Mouse (Mus musculus) hindbrain, embryonic 12.5 days (tissue): ENCODE measurements around the gene Sptbn4. TPM values are rescaled to one million over a fixed set of nuclear protein-coding genes. Genes with fewer than 3 reads are reported as not detected.

Source experiments
- ATAC-seq: fragments of 200-750 bp; cut with Nextera tagmentation; 2 replicates; pipeline ENCODE4 v1.8.0; 2017; ENCODE audit warnings: moderate TSS enrichment; ENCODE audit not compliant: low FRiP score
- H3K27ac ChIP-seq: fragments of 300-500 bp; sonication (generic); 2 replicates; pipeline ENCODE4 v1.5.1; 2016; ENCODE audit warnings: mild to moderate bottlenecking
- H3K27me3 ChIP-seq: fragments of 300-500 bp; sonication (generic); 2 replicates; pipeline ENCODE4 v1.6.1; 2016; ENCODE audit warnings: mild to moderate bottlenecking
- H3K36me3 ChIP-seq: fragments of 300-500 bp; sonication (generic); 2 replicates; pipeline ENCODE4 v1.6.1; 2016; ENCODE audit warnings: mild to moderate bottlenecking
- H3K4me1 ChIP-seq: fragments of 300-500 bp; sonication (generic); 2 replicates; pipeline ENCODE4 v1.6.1; 2016
- H3K4me2 ChIP-seq: fragments of 300-500 bp; sonication (generic); replicated peaks from 2 replicates; pipeline ENCODE4 v1.6.1; 2016; ENCODE audit warnings: mild to moderate bottlenecking
- H3K4me3 ChIP-seq: fragments of 300-500 bp; sonication (generic); 2 replicates; pipeline ENCODE4 v1.5.1; 2016; ENCODE audit warnings: mild to moderate bottlenecking
- H3K9ac ChIP-seq: fragments of 300-500 bp; sonication (generic); 2 replicates; pipeline ENCODE4 v1.6.1; 2016; ENCODE audit warnings: mild to moderate bottlenecking, moderate library complexity
- H3K9me3 ChIP-seq: fragments of 300-500 bp; sonication (generic); replicated peaks from 2 replicates; pipeline ENCODE4 v1.6.1; 2016; ENCODE audit warnings: mild to moderate bottlenecking
- WGBS: fragments of 180-500 bp; shearing (Covaris S2); methylation state at CpG from one replicate; pipeline ENCODE4 v1.1.7; 2016; 5-methylcytosine and 5-hydroxymethylcytosine counted together
- polyA plus RNA-seq: library from polyadenylated mRNA; unstranded; fragments of >200 nt; fragmentation: Nextera tagmentation; extraction: Ambion mirVana; gene quantifications from 2 replicates; pipeline ENCODE4 v1.2.1, GENCODE M21; 2016

The Sptbn4 gene
- polyA plus RNA-seq, 1 experiment from 2014 or later = 1.1 TPM

GRCm38 (mm10) chr7:27355261-27355660 is 92.2 kb downstream of the Sptbn4 start:
- H3K27ac ChIP-seq = no peak overlapping the region
- peaks cover 27% of the 10 kb centered on the region for H3K27me3 ChIP-seq
- peaks cover 28% of the 10 kb centered on the region for H3K36me3 ChIP-seq
- peak overlapping the region; percentile 68 for H3K9ac ChIP-seq
- H3K4me3 ChIP-seq = peak overlapping the region; percentile 69
- H3K4me1 ChIP-seq = peaks cover 15% of the 10 kb centered on the region
- peak; percentile 4 for ATAC-seq
- peak overlapping the region; percentile 68 for H3K4me2 ChIP-seq
- WGBS = 6% methylated on average over 14 of the region's 14 CpGs
- H3K9me3 ChIP-seq = no peaks in the 10 kb centered on the region; the same call in 1 of the 2 replicates

- Histone ChIP-seq H3K9me3 (no peaks in the 10 kb centered on the region; the same call in 1 of the 2 replicates), H3K9ac (peak overlapping the region; percentile 68), H3K4me3 (peak overlapping the region; percentile 69), H3K27me3 (peaks cover 25% of the 10 kb centered on the region), H3K4me1 (peaks cover 15% of the 10 kb centered on the region), H3K27ac (no peak overlapping the region), H3K4me2 (peak overlapping the region; percentile 68), H3K36me3 (peaks cover 31% of the 10 kb centered on the region)
- WGBS = 45% methylated on average over 4 of the region's 4 CpGs
- no peak for ATAC-seq
Measured at GRCm38 (mm10) chr7:27354783-27355182, 92.7 kb downstream of the Sptbn4 start.

DNA sequence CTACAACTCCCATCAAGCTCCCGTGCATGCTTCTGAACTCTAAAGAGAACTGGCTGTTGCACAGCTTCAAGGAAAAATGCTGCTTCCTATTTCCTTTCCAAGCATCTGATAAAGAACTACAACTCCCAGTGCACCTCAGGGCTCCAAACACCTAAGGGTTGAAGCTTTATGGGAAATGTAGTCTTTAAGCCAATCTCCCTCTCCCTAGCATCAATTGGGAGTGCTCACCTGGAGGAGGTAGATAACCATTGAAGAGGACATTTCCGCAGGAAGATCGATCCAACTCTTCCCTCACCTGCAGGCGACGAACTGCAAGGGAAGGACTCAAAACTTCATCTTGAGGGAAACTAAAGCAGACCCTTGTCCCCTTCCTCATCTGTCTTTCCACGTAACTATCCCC is 93.3 kb downstream of the Sptbn4 start:
- Histone ChIP-seq H3K36me3 (peaks cover 38% of the 10 kb centered on the region), H3K27me3 (peaks cover 23% of the 10 kb centered on the region), H3K4me1 (peaks cover 15% of the 10 kb centered on the region), H3K4me3 (peak overlapping the region; percentile 69), H3K9ac (peak overlapping the region; percentile 68), H3K27ac (no peak overlapping the region), H3K9me3 (no peaks in the 10 kb centered on the region), H3K4me2 (peak overlapping the region; percentile 68)
- ATAC-seq = no peak
- WGBS = 30% methylated on average over 6 of the region's 6 CpGs

DNA sequence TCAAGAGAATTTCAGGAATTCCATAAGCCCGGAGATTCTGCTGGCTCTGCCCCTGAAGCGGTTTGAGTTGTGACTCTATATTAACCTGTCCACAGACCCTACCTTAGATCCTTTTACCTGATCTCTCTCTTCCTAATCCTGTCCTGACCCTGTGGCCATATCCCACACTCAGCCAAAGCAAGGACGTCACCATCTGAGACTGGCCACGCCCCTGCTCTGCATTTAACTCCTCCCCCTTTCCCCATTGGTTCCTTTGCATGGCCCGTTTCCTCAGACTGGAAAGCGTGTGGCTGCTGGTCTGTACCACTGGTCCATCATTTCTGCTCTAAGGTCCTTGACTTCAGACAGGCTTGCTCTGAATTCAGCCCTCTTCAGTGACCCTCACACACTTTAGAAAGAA is 102.0 kb downstream of the Sptbn4 start:
- Histone ChIP-seq H3K4me2 (no peak overlapping the region), H3K9ac (no peak overlapping the region), H3K9me3 (no peaks in the 10 kb centered on the region), H3K4me3 (no peak overlapping the region), H3K4me1 (no peaks in the 10 kb centered on the region), H3K36me3 (peaks cover 85% of the 10 kb centered on the region), H3K27me3 (no peaks in the 10 kb centered on the region), H3K27ac (no peak overlapping the region)
- WGBS = 21% methylated on average over 6 of the region's 6 CpGs
- ATAC-seq = peak; percentile 44; the same call in 1 of the 2 replicates

- H3K27ac ChIP-seq = no peak overlapping the region
- H3K4me2 ChIP-seq = no peak overlapping the region
- 33% methylated on average over 4 of the region's 4 CpGs for WGBS
- no peak overlapping the region for H3K9ac ChIP-seq
- H3K27me3 ChIP-seq = peaks cover 17% of the 10 kb centered on the region
- no peaks in the 10 kb centered on the region for H3K9me3 ChIP-seq
- H3K36me3 ChIP-seq = peaks cover 59% of the 10 kb centered on the region
- H3K4me1 ChIP-seq = peaks cover 8% of the 10 kb centered on the region
- H3K4me3 ChIP-seq = no peak overlapping the region
- ATAC-seq = no peak
Measured at GRCm38 (mm10) chr7:27342595-27342994, 104.9 kb downstream of the Sptbn4 start.

- Histone ChIP-seq H3K36me3 (peaks cover 30% of the 10 kb centered on the region), H3K4me3 (peak overlapping the region; percentile 14), H3K27me3 (peaks cover 46% of the 10 kb centered on the region), H3K4me2 (peak overlapping the region; percentile 40), H3K4me1 (peaks cover 26% of the 10 kb centered on the region), H3K9ac (peak overlapping the region; percentile 38), H3K27ac (no peak overlapping the region), H3K9me3 (no peaks in the 10 kb centered on the region)
- 27% methylated on average over 7 of the region's 7 CpGs for WGBS
- no peak for ATAC-seq
Measured at GRCm38 (mm10) chr7:27339519-27339918, 108.0 kb downstream of the Sptbn4 start.

DNA sequence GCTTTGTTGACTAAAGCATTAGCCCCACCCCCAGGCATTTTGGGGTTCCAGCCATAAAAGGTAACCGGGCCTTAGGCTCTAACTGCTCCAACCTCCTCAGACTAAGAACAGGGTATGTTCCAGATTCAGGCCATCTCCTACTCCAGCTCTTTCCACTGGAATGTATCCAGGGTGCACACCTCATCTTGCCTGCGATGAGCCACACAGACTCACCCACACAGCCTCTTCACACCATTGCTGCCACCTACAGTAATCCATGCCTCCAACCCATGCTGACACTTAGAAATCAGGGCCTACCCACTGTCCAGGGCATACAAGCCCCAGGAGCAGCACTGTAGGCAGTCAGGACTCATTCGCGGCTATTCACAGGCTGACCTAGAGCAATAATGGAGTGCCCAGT is 108.4 kb downstream of the Sptbn4 start:
- peak overlapping the region; percentile 14 for H3K4me3 ChIP-seq
- peak overlapping the region; percentile 40 for H3K4me2 ChIP-seq
- peaks cover 50% of the 10 kb centered on the region for H3K27me3 ChIP-seq
- no peak overlapping the region for H3K27ac ChIP-seq
- H3K36me3 ChIP-seq = peaks cover 26% of the 10 kb centered on the region
- ATAC-seq = no peak
- H3K4me1 ChIP-seq = peaks cover 30% of the 10 kb centered on the region
- H3K9ac ChIP-seq = peak overlapping the region; percentile 38
- 65% methylated on average over 4 of the region's 4 CpGs for WGBS
- H3K9me3 ChIP-seq = no peaks in the 10 kb centered on the region

DNA sequence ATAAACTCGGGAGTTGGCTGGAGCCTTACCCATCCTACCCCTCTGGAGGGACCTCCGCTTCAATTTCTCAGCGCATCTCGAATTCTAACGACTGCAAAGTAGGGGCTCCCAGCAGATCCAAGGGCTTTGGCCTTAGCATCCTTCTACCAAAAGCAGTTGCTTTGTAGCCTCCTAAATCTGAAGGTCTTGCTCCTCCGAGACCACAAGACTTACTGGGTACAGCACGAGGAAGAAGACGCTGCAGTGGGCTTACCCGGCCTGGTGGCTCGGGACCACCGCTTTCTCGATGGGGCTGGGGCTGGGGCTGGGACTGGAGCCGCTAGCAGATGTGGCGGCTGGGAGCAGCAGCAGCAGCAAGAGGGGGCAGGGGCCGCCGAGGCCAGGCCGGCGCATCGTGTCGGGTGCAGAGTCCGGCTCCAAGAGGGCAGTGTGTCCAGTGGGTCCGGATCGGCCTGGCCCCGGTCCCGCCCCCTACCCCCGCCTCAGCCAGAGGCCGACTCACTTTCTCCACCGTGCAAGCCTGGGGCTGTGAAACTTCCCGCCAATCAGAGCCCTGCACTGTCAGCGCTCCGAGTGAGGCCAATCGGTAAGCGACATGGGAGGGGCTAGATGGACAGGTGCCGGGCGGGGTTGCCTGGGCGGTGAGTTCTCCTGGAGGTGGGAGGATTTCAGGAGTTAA is 110.2 kb downstream of the Sptbn4 start, which contains the start of gene Ltbp4:
Gene Ltbp4, minus strand, starts transcription at position 518 of the 679 bp plus-strand sequence.
- WGBS = under 1% methylated on average over 36 of the region's 36 CpGs
- H3K36me3 ChIP-seq = peaks cover 12% of the 10 kb centered on the region
- H3K27me3 ChIP-seq = peaks cover 67% of the 10 kb centered on the region
- peaks cover 46% of the 10 kb centered on the region for H3K4me1 ChIP-seq
- H3K4me3 ChIP-seq = peak within 1 kb of the TSS; percentile 35
- no peaks in the 10 kb centered on the region for H3K9me3 ChIP-seq
- peak; percentile 12; the same call in 1 of the 2 replicates for ATAC-seq
- H3K27ac ChIP-seq = no peak within 1 kb of the TSS
- H3K9ac ChIP-seq = peak within 1 kb of the TSS; percentile 47
- H3K4me2 ChIP-seq = peak within 1 kb of the TSS; percentile 61

GRCm38 (mm10) chr7:27335928-27336823 is 111.3 kb downstream of the Sptbn4 start:
- Histone ChIP-seq H3K4me3 (peak overlapping the region; percentile 35), H3K4me1 (peaks cover 46% of the 10 kb centered on the region), H3K27me3 (peaks cover 78% of the 10 kb centered on the region), H3K27ac (no peak overlapping the region), H3K36me3 (peaks cover 2% of the 10 kb centered on the region), H3K4me2 (peak overlapping the region; percentile 61), H3K9ac (0 out of 2 replicates have a peak overlapping the region, but pooled peaks have one; percentile 15), H3K9me3 (no peaks in the 10 kb centered on the region)
- peak; percentile 83 for ATAC-seq
- under 1% methylated on average over 47 of the region's 47 CpGs for WGBS

- Histone ChIP-seq H3K9me3 (no peaks in the 10 kb centered on the region), H3K36me3 (no peaks in the 10 kb centered on the region), H3K4me3 (no peak overlapping the region), H3K27me3 (peaks cover 89% of the 10 kb centered on the region), H3K4me2 (no peak overlapping the region), H3K27ac (no peak overlapping the region), H3K9ac (no peak overlapping the region), H3K4me1 (peaks cover 55% of the 10 kb centered on the region)
- WGBS = 50% methylated on average over 15 of the region's 15 CpGs
- peak; percentile 0; the same call in 1 of the 2 replicates for ATAC-seq
Measured at GRCm38 (mm10) chr7:27335011-27335720, 112.3 kb downstream of the Sptbn4 start.

DNA sequence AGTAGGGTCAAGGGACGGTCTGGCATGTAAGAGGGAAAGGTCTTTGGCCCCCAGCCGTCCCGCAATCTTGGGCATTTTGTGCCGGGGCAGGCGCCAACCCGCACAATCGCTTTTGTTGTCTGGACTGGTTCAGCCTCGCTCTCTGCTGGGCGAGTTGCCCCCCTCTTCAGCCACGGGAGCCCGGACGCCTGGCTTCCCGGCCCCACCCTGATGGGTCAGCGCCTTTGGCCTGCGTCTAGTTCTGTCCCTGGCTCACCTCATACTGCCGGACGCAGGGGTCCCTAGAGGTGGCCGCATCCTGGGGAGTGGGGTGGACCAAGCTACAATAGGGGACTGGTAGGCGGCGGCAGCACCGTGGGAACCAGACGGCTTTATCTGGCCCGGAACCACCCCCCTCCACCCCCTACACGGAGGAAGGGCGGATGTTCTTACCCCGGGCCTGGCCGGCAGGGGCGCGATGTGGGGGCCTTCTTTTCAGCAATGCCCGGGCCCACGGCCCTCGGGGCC is 113.0 kb downstream of the Sptbn4 start:
- Histone ChIP-seq H3K27me3 (peaks cover 96% of the 10 kb centered on the region), H3K4me2 (peak overlapping the region; percentile 83), H3K36me3 (no peaks in the 10 kb centered on the region), H3K9ac (peak overlapping the region; percentile 18), H3K9me3 (no peaks in the 10 kb centered on the region), H3K4me3 (peak overlapping the region; percentile 44), H3K27ac (no peak overlapping the region), H3K4me1 (peaks cover 57% of the 10 kb centered on the region)
- ATAC-seq = no peak
- WGBS = under 1% methylated on average over 27 of the region's 32 CpGs
